Mouse (Mus musculus) heart, postnatal 25 days (tissue): ENCODE measurements around the gene Fbxw16. TPM values are rescaled to one million over a fixed set of nuclear protein-coding genes. Genes with fewer than 3 reads are reported as not detected.
"Not testable (repeated sequence)": the region's sequence is repeated elsewhere in the genome, so short reads cannot be mapped to it uniquely, and the experiment has no call there.

Experiments
- DNase-seq: peaks from one replicate; pipeline ENCODE4 v3.0.0; 2022; ENCODE audit warnings: low spot score
- intact Hi-C: fragments of 180-260 bp; cut with DNase I; formaldehyde crosslinking; loops from one replicate; pipeline ENCODE4 v1.15.1; 2025
- total RNA-seq, 2 experiments: library from RNA; stranded (reverse); gene quantifications; 2 replicates each; pipeline ENCODE4 v1.2.3; 2021

Gene Fbxw16
- total RNA-seq: not detected

GRCm38 (mm10) chr9:109449040-109449439, at the start of gene Fbxw16:
Gene Fbxw16 (minus strand): TSS chr9:109449140.
- DNase-seq: no peak
- intact Hi-C loops: loop anchor here (5.0 kb wide), 1 partner anchor 88 kb away; no protein-coding TSS in a partner anchor

GRCm38 (mm10) chr9:109495775-109496174, 46.8 kb upstream of the Fbxw16 start, which contains the start of gene Fbxw19:
Gene Fbxw19 (minus strand): TSS chr9:109495875.
- DNase-seq, intact Hi-C loops: not testable (repeated sequence)

GRCm38 (mm10) chr9:109432956-109433355, 16.0 kb downstream of the Fbxw16 start:
- intact Hi-C loops: no loop called here

DNA sequence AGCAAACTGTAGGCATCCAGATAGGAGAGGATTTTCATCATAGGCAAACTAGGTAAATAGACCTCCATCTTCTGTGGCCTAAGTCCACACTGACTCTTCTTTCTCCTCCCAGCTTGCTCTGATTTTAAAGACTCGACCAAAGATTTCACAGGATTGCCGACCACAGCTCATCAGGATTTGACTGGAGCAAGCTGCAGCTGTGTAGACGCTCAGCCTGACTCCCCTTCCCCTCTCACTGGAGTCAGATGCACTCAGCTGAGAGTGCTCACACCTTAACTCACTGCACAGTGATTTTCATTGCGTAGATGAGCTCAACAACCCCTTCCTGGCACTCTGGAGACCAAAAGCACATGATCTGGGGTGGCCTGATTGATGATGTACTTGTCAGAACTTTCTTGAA, 44.7 kb downstream of the Fbxw16 start, which contains the start of gene Fbxw22:
Fbxw22 (minus strand) TSS at position 101 of the 400 bp plus-strand sequence.
- DNase-seq, intact Hi-C loops: not testable (repeated sequence)

More at GRCm38 (mm10) chr9:109432956-109433355, 16.0 kb downstream of the Fbxw16 start:
- no peak for DNase-seq

Other genes starting within 250 kb of the Fbxw16 start
- gene Fbxw20, start 214.4 kb downstream of the Fbxw16 start, total RNA-seq: not detected
- gene Fbxw14, start 161.5 kb downstream of the Fbxw16 start, total RNA-seq: not detected
- gene Fbxw28, start 109.5 kb downstream of the Fbxw16 start, total RNA-seq: not detected
- not detected for gene Fbxw22, start 44.8 kb downstream of the Fbxw16 start, total RNA-seq
- not detected for gene Fbxw19, start 46.7 kb upstream of the Fbxw16 start, total RNA-seq
- not detected for gene Fbxw15, start 119.1 kb upstream of the Fbxw16 start, total RNA-seq
- not detected for gene Fbxw24, start 176.9 kb upstream of the Fbxw16 start, total RNA-seq
- not detected for gene Fbxw25, start 215.5 kb upstream of the Fbxw16 start, total RNA-seq